Mouse (Mus musculus) heart, adult 2 months (tissue): ENCODE measurements around the gene Psmd3. TPM values are rescaled to one million over a fixed set of nuclear protein-coding genes. Genes with fewer than 3 reads are reported as not detected.
"Not testable (repeated sequence)": the region's sequence is repeated elsewhere in the genome, so short reads cannot be mapped to it uniquely, and the experiment has no call there.

ENCODE experiments used
- DNase-seq, 2 experiments: peaks; one replicate each; pipeline ENCODE4 v3.0.0; 2021
- H3K27ac ChIP-seq: fragments of 200-600 bp; 2 replicates; pipeline ENCODE4 v1.8.1; 2022
- H3K27me3 ChIP-seq: fragments of 200-500 bp; 2 replicates; pipeline ENCODE4 v1.6.1; 2012; ENCODE audit warnings: mild to moderate bottlenecking, low read length, inconsistent platforms, mixed read lengths; ENCODE audit not compliant: control insufficient read depth, insufficient read depth
- H3K36me3 ChIP-seq: fragments of 200-500 bp; 2 replicates; pipeline ENCODE4 v1.6.1; 2012; ENCODE audit warnings: low read length, inconsistent platforms; ENCODE audit not compliant: control insufficient read depth, insufficient read depth
- H3K4me1 ChIP-seq: fragments of 200-500 bp; 2 replicates; pipeline ENCODE4 v1.6.1; 2011; ENCODE audit warnings: low read length; ENCODE audit not compliant: control insufficient read depth, insufficient read depth
- H3K4me3 ChIP-seq: fragments of 200-600 bp; 2 replicates; pipeline ENCODE4 v1.8.1; 2022
- H3K79me2 ChIP-seq: fragments of 200-500 bp; replicated peaks from 2 replicates; pipeline ENCODE4 v1.6.1; 2012; ENCODE audit warnings: mild to moderate bottlenecking, inconsistent platforms, low read length, moderate library complexity, mixed read lengths; ENCODE audit not compliant: control insufficient read depth, insufficient read depth
- H3K9ac ChIP-seq: fragments of 200-500 bp; 2 replicates; pipeline ENCODE4 v1.6.1; 2012; ENCODE audit warnings: low read depth, mild to moderate bottlenecking, control low read depth, inconsistent platforms, low read length, mixed read lengths
- CTCF ChIP-seq: fragments of 200-600 bp; IDR thresholded peaks from 2 replicates; pipeline ENCODE4 v1.8.1; 2022; ENCODE audit warnings: antibody characterized with exemption, mild to moderate bottlenecking, moderate library complexity
- EP300 ChIP-seq: fragments of 200-500 bp; IDR thresholded peaks from 2 replicates; pipeline ENCODE4 v1.6.1; 2011; ENCODE audit warnings: low read depth, low read length, control low read depth; ENCODE audit not compliant: insufficient read depth
- POLR2A ChIP-seq: fragments of 200-500 bp; IDR thresholded peaks from 2 replicates; pipeline ENCODE4 v1.6.1; 2011; ENCODE audit warnings: mild to moderate bottlenecking, low read depth, low read length, control low read depth; ENCODE audit not compliant: insufficient read depth
- WGBS: fragments of 180-500 bp; shearing (Covaris S2); methylation state at CpG from one replicate; pipeline ENCODE4 v1.1.7; 2018; 5-methylcytosine and 5-hydroxymethylcytosine counted together
- intact Hi-C: fragments of 180-260 bp; cut with DNase I; formaldehyde crosslinking; loops from one replicate; pipeline ENCODE4 v1.15.1; 2025
- polyA plus RNA-seq: library from polyadenylated mRNA; depleted of rRNA; stranded (reverse); fragments of >200 nt; gene quantifications from 2 replicates; pipeline ENCODE4 v1.2.3, GENCODE M21; 2012
- total RNA-seq, 2 experiments: library from RNA; stranded (reverse); gene quantifications; 2 replicates each; pipeline ENCODE4 v1.2.3; 2021

The Psmd3 gene
- total and polyA plus RNA-seq, 3 experiments: 89.5 to 144 (median 105) TPM

GRCm38 (mm10) chr11:98645946-98646345 lies 36.4 kb upstream of the Psmd3 start:
- Histone ChIP-seq H3K27me3 (no peaks in the 10 kb centered on the region), H3K36me3 (no peaks in the 10 kb centered on the region), H3K9ac (no peak overlapping the region), H3K79me2 (no peaks in the 10 kb centered on the region), H3K4me1 (no peaks in the 10 kb centered on the region), H3K27ac (no peak overlapping the region), H3K4me3 (no peak overlapping the region)
- DNase-seq: no peak
- intact Hi-C loops: no loop called here
- TF ChIP-seq CTCF: no peak
- TF ChIP-seq EP300: no peak
- 70% methylated on average over 2 of the region's 2 CpGs for WGBS

DNA sequence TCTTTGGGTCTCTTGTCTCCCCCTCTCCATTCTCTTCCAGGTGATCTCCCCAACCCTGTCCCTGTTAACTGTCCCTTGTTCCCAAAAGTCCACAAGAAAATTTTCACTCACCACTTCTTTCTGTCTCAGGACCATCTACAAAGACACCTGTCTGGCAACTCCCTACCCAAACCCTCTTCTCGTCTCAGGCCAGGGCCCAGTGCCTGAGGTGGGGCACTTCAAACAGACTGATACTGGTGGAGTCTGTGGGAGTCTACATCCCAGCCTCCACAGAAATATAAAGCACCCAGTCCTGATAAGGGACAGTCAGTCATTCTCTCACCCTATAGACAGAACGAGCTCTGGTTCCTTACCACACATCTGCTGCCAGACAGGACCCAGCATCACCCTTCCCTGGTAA lies 35.9 kb upstream of the Psmd3 start, which contains the start of gene Gsdma2:
TSS of gene Gsdma2 (plus strand) at position 301 of the 400 bp plus-strand sequence.
- 38% methylated on average over 2 of the region's 2 CpGs for whole genome bisulfite sequencing
- no peaks in the 10 kb centered on the region for H3K79me2 ChIP-seq
- no peak within 1 kb of the TSS for H3K4me3 ChIP-seq
- no peaks in the 10 kb centered on the region for H3K4me1 ChIP-seq
- TF ChIP-seq CTCF: no peak
- no peak for DNase-seq
- intact Hi-C loops: no loop called here
- no peaks in the 10 kb centered on the region for H3K36me3 ChIP-seq
- H3K27ac ChIP-seq: no peak within 1 kb of the TSS
- H3K9ac ChIP-seq: no peak within 1 kb of the TSS
- no peaks in the 10 kb centered on the region for H3K27me3 ChIP-seq

DNA sequence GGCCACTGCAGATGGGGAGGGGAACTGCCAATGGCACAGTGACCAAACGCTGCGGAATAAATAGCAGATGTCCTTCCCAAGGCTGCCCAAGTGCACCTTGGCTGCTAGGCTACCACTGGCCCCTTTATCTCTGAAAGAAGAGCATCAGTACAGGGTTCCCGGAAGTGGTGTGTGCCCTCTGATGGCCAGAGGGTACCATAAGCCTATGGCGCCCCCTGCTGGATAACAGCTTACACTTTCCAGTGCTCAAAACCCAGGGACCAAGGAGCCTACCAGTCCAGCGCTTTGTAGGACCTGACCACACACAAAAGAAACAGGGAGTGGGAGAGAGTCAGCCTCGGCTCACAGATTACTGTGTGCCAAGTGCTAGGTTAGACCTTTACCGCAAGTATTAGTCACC lies 27.3 kb upstream of the Psmd3 start:
- TF ChIP-seq CTCF: peak; percentile 54
- H3K4me3 ChIP-seq, H3K27ac ChIP-seq, H3K36me3 ChIP-seq, H3K79me2 ChIP-seq, H3K27me3 ChIP-seq, H3K9ac ChIP-seq, H3K4me1 ChIP-seq: not testable (repeated sequence)
- intact Hi-C loops: loop anchor here (1.0 kb wide), 2 partner anchors 20 to 49 kb away; no protein-coding TSS in a partner anchor
- 14% methylated on average over 7 of the region's 7 CpGs for WGBS
- DNase-seq: peak; percentile 24 to 43

DNA sequence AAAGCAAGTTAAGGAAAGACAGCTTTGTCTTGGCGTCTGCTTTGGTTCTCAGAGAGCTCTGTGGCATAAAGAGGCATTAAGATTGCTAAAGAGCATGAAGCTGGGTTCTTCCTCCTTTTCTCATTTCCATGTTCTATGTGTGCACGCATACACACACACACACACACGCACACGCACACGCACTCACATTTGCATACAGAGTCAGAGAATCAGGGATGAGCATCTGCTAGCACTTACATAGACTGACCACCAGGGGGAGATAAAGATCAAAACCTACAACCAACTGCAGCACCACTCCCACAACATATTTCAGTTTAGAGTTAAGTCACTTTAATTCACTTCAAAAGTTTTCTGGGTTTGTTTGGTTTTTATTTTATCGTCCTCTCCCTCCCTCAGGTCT lies 21.8 kb upstream of the Psmd3 start:
- 8% methylated on average over 6 of the region's 6 CpGs for WGBS
- H3K4me1 ChIP-seq: no peaks in the 10 kb centered on the region; the same call in 1 of the 2 replicates
- H3K36me3 ChIP-seq: no peaks in the 10 kb centered on the region
- peak in 1 of 2 experiments; percentile 14 for DNase-seq
- no peak overlapping the region for H3K27ac ChIP-seq
- intact Hi-C loops: no loop called here
- H3K9ac ChIP-seq: no peak overlapping the region
- no peaks in the 10 kb centered on the region for H3K79me2 ChIP-seq
- no peaks in the 10 kb centered on the region for H3K27me3 ChIP-seq
- no peak for TF ChIP-seq EP300
- no peak for TF ChIP-seq POLR2A
- TF ChIP-seq CTCF: peak; percentile 87
- no peak overlapping the region for H3K4me3 ChIP-seq

DNA sequence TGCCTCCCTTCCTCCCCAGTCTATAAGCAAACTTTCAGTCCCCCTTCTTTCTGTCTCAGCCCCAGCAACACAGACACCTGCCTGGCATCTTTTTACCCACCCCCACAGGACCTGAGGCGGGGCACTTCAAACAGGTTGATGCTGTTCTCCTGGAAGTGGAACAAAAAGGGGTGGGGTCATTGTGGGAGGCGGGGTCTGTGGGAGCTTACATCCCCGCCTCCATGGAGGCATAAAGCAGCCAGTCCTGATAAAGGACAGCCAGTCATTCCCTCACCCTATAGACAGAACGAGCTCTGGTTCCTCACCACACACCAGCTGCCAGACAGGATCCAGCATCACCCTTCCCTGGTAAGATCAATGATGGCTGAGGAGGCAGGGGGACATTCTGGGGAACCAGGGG lies 18.3 kb upstream of the Psmd3 start, which contains the start of gene Gsdma:
TSS of gene Gsdma (plus strand) at position 261 of the 400 bp plus-strand sequence.
- Histone ChIP-seq H3K27ac (no peak within 1 kb of the TSS), H3K4me3 (no peak within 1 kb of the TSS), H3K4me1 (no peaks in the 10 kb centered on the region; the same call in 1 of the 2 replicates), H3K27me3 (peaks cover 5% of the 10 kb centered on the region), H3K36me3 (no peaks in the 10 kb centered on the region), H3K79me2 (no peaks in the 10 kb centered on the region), H3K9ac (no peak within 1 kb of the TSS)
- no peak for DNase-seq
- WGBS: 31% methylated on average over 4 of the region's 4 CpGs
- intact Hi-C loops: no loop called here
- TF ChIP-seq EP300 (no peak), CTCF (no peak), POLR2A (no peak)

- DNase-seq: no peak
- H3K4me1 ChIP-seq: no peaks in the 10 kb centered on the region
Observed at GRCm38 (mm10) chr11:98668984-98669383, 13.4 kb upstream of the Psmd3 start.

More at GRCm38 (mm10) chr11:98668984-98669383, 13.4 kb upstream of the Psmd3 start:
- Histone ChIP-seq H3K4me3 (no peak overlapping the region), H3K27me3 (peaks cover 5% of the 10 kb centered on the region), H3K79me2 (no peaks in the 10 kb centered on the region), H3K27ac (no peak overlapping the region), H3K36me3 (no peaks in the 10 kb centered on the region), H3K9ac (no peak overlapping the region)
- 52% methylated on average over 2 of the region's 2 CpGs for WGBS
- intact Hi-C loops: no loop called here
- TF ChIP-seq POLR2A (no peak), CTCF (no peak), EP300 (no peak)
